Mouse (Mus musculus): Measurements from ENCODE around the gene Tbc1d5. TPM values are rescaled to one million over a fixed set of nuclear protein-coding genes. Genes with fewer than 3 reads are reported as not detected.

Tbc1d5 gene
- polyA plus RNA-seq, 1 experiment from 2014 or later, result 10.6 TPM

GRCm38 (mm10) chr17:50762231-50762630 lies 416.9 kb downstream of the Tbc1d5 start:
- no peak overlapping the region for H3K4me2 ChIP-seq
- H3K4me3 ChIP-seq (replicated peaks), result no peak overlapping the region
- H3K27ac ChIP-seq, result no peak overlapping the region
- ATAC-seq (ENCODE audit: low FRiP score), result no peak
- no peak overlapping the region for H3K9ac ChIP-seq
- no peaks in the 10 kb centered on the region for H3K27me3 ChIP-seq
- H3K36me3 ChIP-seq (replicated peaks), result no peaks in the 10 kb centered on the region
- H3K9me3 ChIP-seq, result no peaks in the 10 kb centered on the region
- 82% methylated on average over 5 of the region's 5 CpGs for WGBS
- H3K4me1 ChIP-seq, result peaks cover 7% of the 10 kb centered on the region

- peaks cover 7% of the 10 kb centered on the region for H3K4me1 ChIP-seq
- no peak overlapping the region for H3K4me3 ChIP-seq (replicated peaks)
- peak; percentile 39; the same call in 1 of the 2 replicates for ATAC-seq (ENCODE audit: low FRiP score)
- H3K9me3 ChIP-seq, result no peaks in the 10 kb centered on the region
- WGBS, result 21% methylated on average over 5 of the region's 5 CpGs
- H3K36me3 ChIP-seq (replicated peaks), result no peaks in the 10 kb centered on the region; the same call in 1 of the 2 replicates
- no peak overlapping the region for H3K4me2 ChIP-seq
- no peaks in the 10 kb centered on the region for H3K27me3 ChIP-seq
- no peak overlapping the region for H3K9ac ChIP-seq
- no peak overlapping the region for H3K27ac ChIP-seq
Measured at GRCm38 (mm10) chr17:50761082-50761481, 418.1 kb downstream of the Tbc1d5 start.

GRCm38 (mm10) chr17:50753356-50754138 lies 425.6 kb downstream of the Tbc1d5 start:
- Histone ChIP-seq H3K9me3 (no peaks in the 10 kb centered on the region), H3K4me2 (no peak overlapping the region), H3K9ac (no peak overlapping the region), H3K27me3 (no peaks in the 10 kb centered on the region), H3K36me3 (replicated peaks) (no peaks in the 10 kb centered on the region; the same call in 1 of the 2 replicates), H3K27ac (no peak overlapping the region), H3K4me1 (no peaks in the 10 kb centered on the region), H3K4me3 (replicated peaks) (no peak overlapping the region)
- ATAC-seq (ENCODE audit: low FRiP score), result no peak
- WGBS, result 91% methylated on average over 9 of the region's 9 CpGs

GRCm38 (mm10) chr17:50752753-50753152 lies 426.4 kb downstream of the Tbc1d5 start:
- H3K9me3 ChIP-seq, result no peaks in the 10 kb centered on the region
- no peak overlapping the region for H3K4me2 ChIP-seq
- H3K9ac ChIP-seq, result no peak overlapping the region
- no peaks in the 10 kb centered on the region; the same call in 1 of the 2 replicates for H3K36me3 ChIP-seq (replicated peaks)
- 81% methylated on average over 3 of the region's 3 CpGs for WGBS
- H3K27ac ChIP-seq, result no peak overlapping the region
- H3K27me3 ChIP-seq, result no peaks in the 10 kb centered on the region
- ATAC-seq (ENCODE audit: low FRiP score), result no peak
- H3K4me1 ChIP-seq, result no peaks in the 10 kb centered on the region
- no peak overlapping the region for H3K4me3 ChIP-seq (replicated peaks)

GRCm38 (mm10) chr17:50751911-50752310 lies 427.2 kb downstream of the Tbc1d5 start:
- no peak for ATAC-seq (ENCODE audit: low FRiP score)

GRCm38 (mm10) chr17:50750874-50751273 lies 428.3 kb downstream of the Tbc1d5 start:
- Histone ChIP-seq H3K4me2 (no peak overlapping the region), H3K9ac (no peak overlapping the region), H3K36me3 (replicated peaks) (no peaks in the 10 kb centered on the region; the same call in 1 of the 2 replicates), H3K27me3 (no peaks in the 10 kb centered on the region), H3K4me1 (no peaks in the 10 kb centered on the region), H3K9me3 (no peaks in the 10 kb centered on the region), H3K4me3 (replicated peaks) (no peak overlapping the region), H3K27ac (no peak overlapping the region)
- ATAC-seq (ENCODE audit: low FRiP score), result no peak
- whole genome bisulfite sequencing, result 49% methylated on average over 2 of the region's 2 CpGs

More at GRCm38 (mm10) chr17:50751911-50752310, 427.2 kb downstream of the Tbc1d5 start:
- Histone ChIP-seq H3K4me3 (replicated peaks) (no peak overlapping the region), H3K4me1 (no peaks in the 10 kb centered on the region), H3K27me3 (no peaks in the 10 kb centered on the region), H3K9me3 (no peaks in the 10 kb centered on the region), H3K9ac (no peak overlapping the region), H3K27ac (no peak overlapping the region), H3K36me3 (replicated peaks) (no peaks in the 10 kb centered on the region; the same call in 1 of the 2 replicates), H3K4me2 (no peak overlapping the region)
- 89% methylated on average over 3 of the region's 3 CpGs for WGBS

GRCm38 (mm10) chr17:50741386-50741785 lies 437.8 kb downstream of the Tbc1d5 start:
- no peaks in the 10 kb centered on the region for H3K36me3 ChIP-seq (replicated peaks)
- H3K9ac ChIP-seq, result no peak overlapping the region
- no peak for ATAC-seq (ENCODE audit: low FRiP score)
- H3K9me3 ChIP-seq, result no peaks in the 10 kb centered on the region
- H3K4me3 ChIP-seq (replicated peaks), result no peak overlapping the region
- WGBS, result 88% methylated on average over 6 of the region's 6 CpGs
- H3K4me1 ChIP-seq, result no peaks in the 10 kb centered on the region
- no peaks in the 10 kb centered on the region for H3K27me3 ChIP-seq
- H3K27ac ChIP-seq, result no peak overlapping the region
- no peak overlapping the region for H3K4me2 ChIP-seq

- Histone ChIP-seq H3K4me1 (no peaks in the 10 kb centered on the region), H3K9me3 (no peaks in the 10 kb centered on the region), H3K4me2 (no peak overlapping the region), H3K36me3 (replicated peaks) (no peaks in the 10 kb centered on the region), H3K27me3 (no peaks in the 10 kb centered on the region), H3K4me3 (replicated peaks) (no peak overlapping the region), H3K9ac (no peak overlapping the region), H3K27ac (no peak overlapping the region)
- WGBS, result 94% methylated on average over 1 of the region's 1 CpGs
- ATAC-seq (ENCODE audit: low FRiP score), result no peak
Measured at GRCm38 (mm10) chr17:50740804-50741203, 438.3 kb downstream of the Tbc1d5 start.

- Histone ChIP-seq H3K9me3 (no peaks in the 10 kb centered on the region), H3K4me1 (no peaks in the 10 kb centered on the region; the same call in 1 of the 2 replicates), H3K36me3 (replicated peaks) (no peaks in the 10 kb centered on the region; the same call in 1 of the 2 replicates), H3K27me3 (no peaks in the 10 kb centered on the region), H3K4me2 (no peak overlapping the region), H3K27ac (no peak overlapping the region), H3K4me3 (replicated peaks) (no peak overlapping the region), H3K9ac (no peak overlapping the region)
- 90% methylated on average over 2 of the region's 2 CpGs for WGBS
- no peak for ATAC-seq (ENCODE audit: low FRiP score)
Measured at GRCm38 (mm10) chr17:50738476-50738875, 440.7 kb downstream of the Tbc1d5 start.

GRCm38 (mm10) chr17:50737068-50737467 lies 442.1 kb downstream of the Tbc1d5 start:
- Histone ChIP-seq H3K27me3 (no peaks in the 10 kb centered on the region), H3K9me3 (no peaks in the 10 kb centered on the region), H3K4me1 (no peaks in the 10 kb centered on the region; the same call in 1 of the 2 replicates), H3K27ac (no peak overlapping the region), H3K36me3 (replicated peaks) (no peaks in the 10 kb centered on the region; the same call in 1 of the 2 replicates), H3K9ac (no peak overlapping the region), H3K4me3 (replicated peaks) (no peak overlapping the region), H3K4me2 (no peak overlapping the region)
- ATAC-seq (ENCODE audit: low FRiP score), result no peak
- 88% methylated on average over 2 of the region's 2 CpGs for WGBS

- H3K4me2 ChIP-seq, result no peak overlapping the region
- 0 out of 2 replicates have a peak overlapping the region, but pooled peaks have one; percentile 3 for H3K27ac ChIP-seq
- 81% methylated on average over 8 of the region's 8 CpGs for WGBS
- no peak overlapping the region for H3K4me3 ChIP-seq (replicated peaks)
- no peaks in the 10 kb centered on the region for H3K27me3 ChIP-seq
- H3K9me3 ChIP-seq, result no peaks in the 10 kb centered on the region
- ATAC-seq (ENCODE audit: low FRiP score), result no peak
- H3K4me1 ChIP-seq, result no peaks in the 10 kb centered on the region; the same call in 1 of the 2 replicates
- no peak overlapping the region for H3K9ac ChIP-seq
- H3K36me3 ChIP-seq (replicated peaks), result no peaks in the 10 kb centered on the region; the same call in 1 of the 2 replicates
Measured at GRCm38 (mm10) chr17:50735955-50736533, 443.1 kb downstream of the Tbc1d5 start.

- Histone ChIP-seq H3K27me3 (no peaks in the 10 kb centered on the region), H3K9ac (no peak overlapping the region), H3K36me3 (replicated peaks) (no peaks in the 10 kb centered on the region; the same call in 1 of the 2 replicates), H3K27ac (0 out of 2 replicates have a peak overlapping the region, but pooled peaks have one; percentile 3), H3K4me3 (replicated peaks) (no peak overlapping the region), H3K4me1 (no peaks in the 10 kb centered on the region; the same call in 1 of the 2 replicates), H3K4me2 (no peak overlapping the region), H3K9me3 (no peaks in the 10 kb centered on the region)
- WGBS, result 90% methylated on average over 4 of the region's 4 CpGs
- no peak for ATAC-seq (ENCODE audit: low FRiP score)
Measured at GRCm38 (mm10) chr17:50735382-50735954, 443.7 kb downstream of the Tbc1d5 start.
